Mouse (Mus musculus) stomach, postnatal 0 days (tissue): ENCODE measurements around the gene Agk.

Experiments used
- CTCF ChIP-seq: IDR thresholded peaks from 2 replicates; pipeline ENCODE4 v1.5.1; 2016; ENCODE audit warnings: antibody characterized with exemption, low read depth, mild to moderate bottlenecking, moderate library complexity
- EP300 ChIP-seq: optimal IDR thresholded peaks from 2 replicates; pipeline ENCODE3; 2016; ENCODE audit warnings: antibody characterized with exemption

DNA sequence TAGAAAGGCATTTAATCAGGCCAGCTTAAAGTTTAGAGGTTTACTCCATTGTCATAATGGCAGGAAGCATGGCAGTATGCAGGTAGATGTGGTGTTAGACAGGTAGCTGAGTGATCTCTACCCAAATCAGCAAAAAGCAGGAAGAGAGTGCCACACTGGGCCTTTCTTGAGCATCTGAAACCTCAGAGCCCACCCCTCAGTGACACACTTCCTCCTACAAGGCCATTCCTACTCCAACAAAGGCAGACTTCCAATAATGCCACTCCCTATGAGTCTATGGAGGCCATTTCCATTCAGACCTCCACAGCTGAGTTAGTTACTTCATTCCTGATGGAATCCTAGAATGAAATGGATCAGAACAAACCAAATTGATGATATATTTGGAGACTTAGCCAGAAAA, 25.9 kb downstream of the Agk start:
- TF ChIP-seq EP300 = no peak
- no peak for TF ChIP-seq CTCF
